Mouse (Mus musculus) CD8-positive naive resting alpha-beta T cell, adult 2 months (primary cell): ENCODE results near the gene Omt2b.
A peak's percentile ranks its signal among the peaks of the same experiment; 100 is the strongest.
"Not testable (repeated sequence)": the region's sequence is repeated elsewhere in the genome, so short reads cannot be mapped to it uniquely, and the experiment has no call there.

ENCODE experiments used
- DNase-seq, 2 experiments: peaks; one replicate each; pipeline ENCODE4 v3.0.0; 2022; ENCODE audit warnings: low read depth in 2 of 2, low spot score in 2 of 2

The Omt2b gene

GRCm38 (mm10) chr9:78351504-78352220, 24.3 kb downstream of the Omt2b start:
- DNase-seq: no peak

GRCm38 (mm10) chr9:78354665-78355578, 27.5 kb downstream of the Omt2b start:
- no peak for DNase-seq

GRCm38 (mm10) chr9:78355611-78356010, 28.2 kb downstream of the Omt2b start, which contains the start of gene Gsta2:
Gene Gsta2, minus strand, starts transcription at chr9:78355788.
- no peak for DNase-seq

GRCm38 (mm10) chr9:78358053-78358452, 30.7 kb downstream of the Omt2b start:
- DNase-seq: peak; percentile 19 to 28

GRCm38 (mm10) chr9:78359750-78360483, 32.5 kb downstream of the Omt2b start:
- no peak for DNase-seq

GRCm38 (mm10) chr9:78360484-78360872, 33.1 kb downstream of the Omt2b start:
- no peak for DNase-seq

GRCm38 (mm10) chr9:78363374-78363773, 36.0 kb downstream of the Omt2b start:
- DNase-seq: no peak

GRCm38 (mm10) chr9:78364701-78365100, 37.3 kb downstream of the Omt2b start:
- DNase-seq: no peak

GRCm38 (mm10) chr9:78365850-78366544, 38.6 kb downstream of the Omt2b start:
- DNase-seq: no peak

- not testable (repeated sequence) for DNase-seq
These were observed 40.6 kb downstream of the Omt2b start, which contains the start of gene Dppa5a for GRCm38 (mm10) chr9:78367959-78368358. Gene Dppa5a, minus strand, starts transcription at chr9:78368177.

GRCm38 (mm10) chr9:78368671-78369293, 41.4 kb downstream of the Omt2b start:
- DNase-seq: no peak

GRCm38 (mm10) chr9:78369349-78369748, 42.0 kb downstream of the Omt2b start:
- no peak for DNase-seq

- no peak for DNase-seq
These were observed 42.4 kb downstream of the Omt2b start for GRCm38 (mm10) chr9:78369786-78370185.

GRCm38 (mm10) chr9:78371441-78371840, 44.1 kb downstream of the Omt2b start:
- no peak for DNase-seq

- DNase-seq: no peak
These were observed 45.6 kb downstream of the Omt2b start for GRCm38 (mm10) chr9:78372827-78373504.

- DNase-seq: no peak
These were observed 47.0 kb downstream of the Omt2b start for GRCm38 (mm10) chr9:78374397-78374796.

- DNase-seq: no peak
These were observed 47.5 kb downstream of the Omt2b start for GRCm38 (mm10) chr9:78374885-78375389.

- no peak for DNase-seq
These were observed 48.1 kb downstream of the Omt2b start for GRCm38 (mm10) chr9:78375486-78375885.

GRCm38 (mm10) chr9:78377546-78377945, 50.2 kb downstream of the Omt2b start:
- no peak for DNase-seq
